Mouse (Mus musculus) liver, embryonic 12.5 days (tissue): ENCODE results near the gene Arpc4. TPM values are rescaled to one million over a fixed set of nuclear protein-coding genes. Genes with fewer than 3 reads are reported as not detected.
"Not testable (repeated sequence)": the region's sequence is repeated elsewhere in the genome, so short reads cannot be mapped to it uniquely, and the experiment has no call there.

Source experiments
- ATAC-seq: fragments of 200-750 bp; cut with Nextera tagmentation; 2 replicates; pipeline ENCODE4 v1.8.0; 2017; ENCODE audit warnings: moderate number of reproducible peaks, mild to moderate bottlenecking, moderate library complexity
- H3K27ac ChIP-seq: fragments of 300-500 bp; sonication (generic); 2 replicates; pipeline ENCODE4 v1.5.1; 2016; ENCODE audit warnings: mild to moderate bottlenecking
- H3K27me3 ChIP-seq: fragments of 300-500 bp; sonication (generic); replicated peaks from 2 replicates; pipeline ENCODE4 v1.6.1; 2016; ENCODE audit warnings: mild to moderate bottlenecking, moderate library complexity
- H3K36me3 ChIP-seq: fragments of 300-500 bp; sonication (generic); 2 replicates; pipeline ENCODE4 v1.6.1; 2016; ENCODE audit warnings: mild to moderate bottlenecking, moderate library complexity
- H3K4me1 ChIP-seq: fragments of 300-500 bp; sonication (generic); 2 replicates; pipeline ENCODE4 v1.6.1; 2016
- H3K4me2 ChIP-seq: fragments of 300-500 bp; sonication (generic); 2 replicates; pipeline ENCODE4 v1.6.1; 2016; ENCODE audit warnings: mild to moderate bottlenecking, moderate library complexity
- H3K4me3 ChIP-seq: fragments of 300-500 bp; sonication (generic); 2 replicates; pipeline ENCODE4 v1.5.1; 2016; ENCODE audit warnings: mild to moderate bottlenecking, moderate library complexity
- H3K9ac ChIP-seq: fragments of 300-500 bp; sonication (generic); 2 replicates; pipeline ENCODE4 v1.6.1; 2016; ENCODE audit warnings: mild to moderate bottlenecking, moderate library complexity
- H3K9me3 ChIP-seq: fragments of 300-500 bp; sonication (generic); replicated peaks from 2 replicates; pipeline ENCODE4 v1.6.1; 2016; ENCODE audit warnings: mild to moderate bottlenecking, moderate library complexity
- WGBS: fragments of 180-500 bp; shearing (Covaris S2); methylation state at CpG from one replicate; pipeline ENCODE4 v1.1.7; 2016; ENCODE audit not compliant: insufficient replicate concordance; 5-methylcytosine and 5-hydroxymethylcytosine counted together
- polyA plus RNA-seq: library from polyadenylated mRNA; unstranded; fragments of >200 nt; fragmentation: Nextera tagmentation; extraction: Ambion mirVana; gene quantifications from 2 replicates; pipeline ENCODE4 v1.2.1, GENCODE M21; 2016

Gene Arpc4
- 275 and 294 TPM in 2 replicates for polyA plus RNA-seq

DNA sequence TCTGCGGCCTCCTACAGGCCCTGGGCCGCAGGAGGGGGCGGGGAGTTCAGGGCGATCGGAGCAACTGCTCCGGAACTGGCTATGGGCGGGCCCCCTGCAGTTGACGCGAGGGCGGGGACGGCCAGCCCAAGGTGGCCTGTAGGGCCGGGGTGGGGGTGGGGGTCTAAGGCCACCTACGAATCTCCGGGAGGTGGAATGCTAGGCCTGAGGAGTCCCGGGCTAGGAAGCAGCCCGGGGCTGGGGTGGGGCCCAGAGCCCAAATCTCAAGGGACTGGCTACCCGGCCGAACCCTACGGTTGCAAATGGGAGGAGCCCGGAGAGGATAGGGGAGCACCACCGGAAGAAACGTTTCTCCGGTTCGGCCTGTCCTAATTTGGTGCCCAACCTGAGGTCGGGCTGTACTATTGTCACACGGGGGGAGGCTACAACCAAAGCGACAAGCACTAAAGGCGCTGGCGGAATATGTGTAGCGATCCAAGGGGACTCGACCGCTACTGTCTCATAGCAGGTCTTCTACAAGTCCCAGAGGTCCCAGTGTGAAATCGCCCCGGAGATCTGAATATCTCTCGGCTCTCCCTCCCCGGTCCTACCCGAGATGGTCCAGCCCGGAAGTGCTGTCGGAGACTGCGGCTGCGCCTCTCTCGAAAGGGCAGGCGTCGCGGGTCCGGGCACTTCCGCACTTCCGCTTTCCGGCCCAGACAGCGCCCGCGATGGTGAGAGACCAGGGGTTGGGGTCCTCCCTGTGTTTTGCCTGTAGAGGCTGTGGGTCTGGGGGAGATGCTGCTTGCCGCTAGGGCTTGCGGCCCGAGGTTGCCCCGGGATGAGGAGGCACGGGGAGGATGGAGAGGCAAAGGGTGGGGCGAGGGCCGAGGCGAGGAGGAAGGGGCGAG is at the start of gene Arpc4, which contains the start of gene Tada3:
Gene Arpc4 (plus strand): TSS at position 620 of the 890 bp plus-strand sequence.
Gene Tada3 (minus strand): TSS at position 388 of the 890 bp plus-strand sequence.
- peak within 1 kb of the TSS; percentile 93 for H3K4me2 ChIP-seq
- peak within 1 kb of the TSS; percentile 93 for H3K9ac ChIP-seq
- H3K4me1 ChIP-seq: peaks cover 71% of the 10 kb centered on the region
- peak within 1 kb of the TSS; percentile 83 for H3K4me3 ChIP-seq
- H3K9me3 ChIP-seq: no peaks in the 10 kb centered on the region
- peak within 1 kb of the TSS; percentile 97 for H3K27ac ChIP-seq
- peaks cover 59% of the 10 kb centered on the region for H3K36me3 ChIP-seq
- under 1% methylated on average over 60 of the region's 61 CpGs for WGBS
- peak; percentile 92 for ATAC-seq
- H3K27me3 ChIP-seq: no peaks in the 10 kb centered on the region

DNA sequence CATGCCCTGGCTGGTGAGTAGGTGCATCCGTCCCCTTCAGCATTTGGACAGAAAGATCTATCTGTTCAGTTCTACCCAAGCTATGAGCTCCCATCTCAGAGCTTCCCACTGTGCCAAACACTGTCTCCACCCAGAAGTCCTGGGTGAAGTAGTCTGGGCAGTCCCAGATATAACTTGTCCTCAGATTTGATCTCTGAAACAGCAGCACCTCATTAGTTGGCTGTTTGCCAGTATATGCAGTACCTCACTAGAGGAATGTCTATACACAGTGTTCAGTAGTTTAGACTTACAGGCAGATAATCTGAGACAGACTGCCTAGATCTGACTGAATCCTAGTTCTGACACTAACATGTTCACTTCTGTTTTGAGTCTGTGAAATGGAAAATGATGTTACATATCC is 48.5 kb upstream of the Arpc4 start:
- no peak overlapping the region for H3K9ac ChIP-seq
- no peak overlapping the region for H3K4me2 ChIP-seq
- H3K36me3 ChIP-seq: peaks cover 55% of the 10 kb centered on the region
- 75% methylated on average over 1 of the region's 1 CpGs for WGBS
- H3K27me3 ChIP-seq: no peaks in the 10 kb centered on the region
- no peak for ATAC-seq
- peaks cover 40% of the 10 kb centered on the region for H3K4me1 ChIP-seq
- H3K9me3 ChIP-seq: no peaks in the 10 kb centered on the region
- no peak overlapping the region for H3K4me3 ChIP-seq
- H3K27ac ChIP-seq: no peak overlapping the region

DNA sequence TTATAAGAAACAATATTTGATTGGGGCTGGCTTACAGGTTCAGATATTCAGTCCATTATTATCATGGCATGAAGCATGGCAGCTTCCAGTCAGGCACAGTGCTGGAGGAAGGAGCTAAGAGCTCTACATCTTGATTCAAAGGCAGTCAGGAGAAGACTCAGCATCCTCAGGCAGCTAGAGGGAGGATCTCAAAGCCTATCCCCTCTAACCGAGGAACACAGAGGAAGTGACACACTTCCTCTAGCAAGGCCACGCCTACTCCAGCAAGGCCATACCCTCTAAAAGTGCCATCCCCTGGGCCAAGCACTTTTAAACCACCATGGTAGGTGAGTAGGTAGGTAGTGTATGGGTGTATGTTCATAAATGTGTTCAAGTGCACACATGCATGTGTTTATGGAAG is 47.4 kb upstream of the Arpc4 start:
- WGBS: 19% methylated on average over 2 of the region's 2 CpGs
- H3K9ac ChIP-seq: no peak overlapping the region
- no peak for ATAC-seq
- no peaks in the 10 kb centered on the region for H3K9me3 ChIP-seq
- peaks cover 34% of the 10 kb centered on the region for H3K4me1 ChIP-seq
- no peaks in the 10 kb centered on the region for H3K27me3 ChIP-seq
- H3K4me3 ChIP-seq: no peak overlapping the region
- no peak overlapping the region for H3K27ac ChIP-seq
- peaks cover 55% of the 10 kb centered on the region for H3K36me3 ChIP-seq
- H3K4me2 ChIP-seq: no peak overlapping the region

DNA sequence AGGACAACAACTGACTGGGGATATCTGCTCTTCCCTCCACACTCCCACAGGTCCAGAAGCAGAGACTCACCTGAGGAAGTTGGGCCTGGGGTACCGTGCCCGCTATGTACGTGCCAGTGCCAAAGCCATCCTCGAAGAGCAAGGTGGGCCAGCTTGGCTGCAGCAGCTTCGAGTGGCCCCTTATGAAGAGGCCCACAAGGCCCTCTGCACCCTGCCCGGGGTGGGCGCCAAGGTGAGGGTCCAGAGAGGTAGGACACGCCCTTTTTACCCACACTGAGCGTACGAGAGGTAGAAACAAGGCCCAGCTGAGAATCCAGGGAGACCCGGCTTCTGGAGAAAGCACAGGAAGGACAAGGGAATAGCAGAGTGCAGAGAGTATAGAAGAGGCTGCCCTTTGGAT is 46.2 kb upstream of the Arpc4 start:
- WGBS: 85% methylated on average over 11 of the region's 11 CpGs
- Histone ChIP-seq H3K36me3 (peaks cover 64% of the 10 kb centered on the region), H3K27me3 (no peaks in the 10 kb centered on the region)

DNA sequence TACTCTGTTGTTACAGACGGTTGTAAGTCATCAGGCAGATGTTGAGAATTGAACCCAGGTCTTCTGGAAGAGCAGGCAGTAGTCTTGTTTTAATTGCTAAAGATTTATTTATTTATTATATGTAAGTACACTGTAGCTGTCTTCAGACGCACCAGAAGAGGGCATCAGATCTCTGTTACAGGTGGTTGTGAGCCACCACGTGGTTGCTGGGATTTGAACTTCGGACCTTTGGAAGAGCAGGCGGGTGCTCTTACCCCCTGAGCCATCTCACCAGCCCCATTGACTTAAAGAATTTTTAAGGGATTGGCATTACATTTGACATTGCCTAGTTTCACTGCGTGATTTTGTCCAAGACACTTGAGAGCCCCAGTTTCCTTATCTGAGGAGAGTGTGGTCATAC is 45.2 kb upstream of the Arpc4 start:
- Histone ChIP-seq H3K36me3 (peaks cover 65% of the 10 kb centered on the region), H3K4me1 (peaks cover 32% of the 10 kb centered on the region)
- not testable (repeated sequence) for H3K4me3 ChIP-seq, H3K27me3 ChIP-seq, ATAC-seq, H3K9ac ChIP-seq, H3K9me3 ChIP-seq, H3K27ac ChIP-seq, H3K4me2 ChIP-seq
- 65% methylated on average over 6 of the region's 6 CpGs for WGBS

More for the DNA sequence above, 46.2 kb upstream of the Arpc4 start:
- no peak overlapping the region for H3K4me2 ChIP-seq
- H3K9ac ChIP-seq: no peak overlapping the region
- H3K4me3 ChIP-seq: no peak overlapping the region
- H3K4me1 ChIP-seq: peaks cover 31% of the 10 kb centered on the region
- ATAC-seq: no peak
- H3K27ac ChIP-seq: no peak overlapping the region
- H3K9me3 ChIP-seq: no peaks in the 10 kb centered on the region

DNA sequence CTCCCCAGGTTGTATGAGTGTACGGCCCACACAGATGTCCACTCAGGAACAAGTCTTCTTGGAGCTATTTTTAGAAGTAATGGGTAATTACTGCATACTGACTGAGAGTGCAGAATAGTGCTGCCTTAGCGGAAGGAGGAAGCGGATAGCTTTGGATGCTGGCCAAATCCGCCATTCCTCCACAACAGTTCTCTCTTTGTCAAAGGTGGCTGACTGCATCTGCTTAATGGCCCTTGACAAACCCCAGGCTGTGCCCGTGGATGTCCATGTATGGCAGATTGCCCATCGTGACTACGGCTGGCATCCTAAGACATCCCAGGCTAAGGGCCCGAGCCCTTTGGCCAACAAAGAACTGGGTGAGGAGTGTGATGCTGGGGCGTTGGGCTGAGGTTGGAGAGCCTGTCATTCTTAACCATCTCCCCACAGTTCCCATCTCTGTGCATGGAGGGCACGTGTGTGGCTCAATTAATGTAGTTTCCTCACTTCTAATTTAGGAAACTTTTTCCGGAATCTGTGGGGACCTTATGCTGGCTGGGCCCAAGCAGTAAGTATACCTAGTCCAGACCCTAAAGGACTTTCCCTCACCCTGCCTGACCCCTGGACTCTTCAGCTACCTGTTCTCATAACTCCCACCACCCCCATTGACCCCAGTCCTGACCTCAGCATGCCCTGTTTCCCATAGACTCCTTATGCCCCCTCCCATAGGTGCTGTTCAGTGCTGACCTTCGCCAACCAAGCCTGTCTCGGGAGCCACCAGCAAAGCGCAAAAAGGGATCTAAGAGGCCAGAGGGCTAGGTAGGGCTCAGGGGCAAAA is 44.6 kb upstream of the Arpc4 start:
- peaks cover 70% of the 10 kb centered on the region for H3K36me3 ChIP-seq

DNA sequence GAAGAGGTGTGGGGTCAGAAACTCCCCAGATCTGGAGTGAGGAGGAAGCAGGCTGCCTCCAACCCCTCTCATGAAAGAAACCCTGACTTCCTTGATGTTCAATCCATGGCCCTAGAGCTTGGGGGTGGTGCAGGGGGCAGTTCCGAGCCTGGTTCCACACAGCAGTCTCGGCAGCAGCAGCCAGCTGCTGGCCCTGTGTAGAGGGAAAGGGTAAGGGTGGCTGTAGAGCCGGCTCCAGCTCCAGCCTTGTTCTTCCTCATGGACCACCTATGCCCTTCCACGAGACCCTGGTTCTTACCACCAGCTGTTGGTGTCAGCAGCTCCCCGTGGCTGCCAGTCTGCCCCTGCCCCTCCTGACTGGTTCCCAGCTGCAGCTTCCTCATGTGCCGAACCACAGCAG is 43.7 kb upstream of the Arpc4 start:
- H3K9me3 ChIP-seq: no peaks in the 10 kb centered on the region
- no peak overlapping the region for H3K4me2 ChIP-seq
- no peak overlapping the region for H3K27ac ChIP-seq
- H3K9ac ChIP-seq: no peak overlapping the region
- H3K27me3 ChIP-seq: no peaks in the 10 kb centered on the region
- ATAC-seq: no peak
- peaks cover 17% of the 10 kb centered on the region for H3K4me1 ChIP-seq
- 79% methylated on average over 6 of the region's 6 CpGs for WGBS
- H3K4me3 ChIP-seq: no peak overlapping the region
- H3K36me3 ChIP-seq: peaks cover 71% of the 10 kb centered on the region

More for the DNA sequence above, 44.6 kb upstream of the Arpc4 start:
- WGBS: 87% methylated on average over 14 of the region's 14 CpGs
- H3K9ac ChIP-seq: no peak overlapping the region
- no peak overlapping the region for H3K4me2 ChIP-seq
- no peak overlapping the region for H3K4me3 ChIP-seq
- ATAC-seq: no peak
- peaks cover 25% of the 10 kb centered on the region for H3K4me1 ChIP-seq
- no peaks in the 10 kb centered on the region for H3K9me3 ChIP-seq
- no peak overlapping the region for H3K27ac ChIP-seq
- no peaks in the 10 kb centered on the region for H3K27me3 ChIP-seq

DNA sequence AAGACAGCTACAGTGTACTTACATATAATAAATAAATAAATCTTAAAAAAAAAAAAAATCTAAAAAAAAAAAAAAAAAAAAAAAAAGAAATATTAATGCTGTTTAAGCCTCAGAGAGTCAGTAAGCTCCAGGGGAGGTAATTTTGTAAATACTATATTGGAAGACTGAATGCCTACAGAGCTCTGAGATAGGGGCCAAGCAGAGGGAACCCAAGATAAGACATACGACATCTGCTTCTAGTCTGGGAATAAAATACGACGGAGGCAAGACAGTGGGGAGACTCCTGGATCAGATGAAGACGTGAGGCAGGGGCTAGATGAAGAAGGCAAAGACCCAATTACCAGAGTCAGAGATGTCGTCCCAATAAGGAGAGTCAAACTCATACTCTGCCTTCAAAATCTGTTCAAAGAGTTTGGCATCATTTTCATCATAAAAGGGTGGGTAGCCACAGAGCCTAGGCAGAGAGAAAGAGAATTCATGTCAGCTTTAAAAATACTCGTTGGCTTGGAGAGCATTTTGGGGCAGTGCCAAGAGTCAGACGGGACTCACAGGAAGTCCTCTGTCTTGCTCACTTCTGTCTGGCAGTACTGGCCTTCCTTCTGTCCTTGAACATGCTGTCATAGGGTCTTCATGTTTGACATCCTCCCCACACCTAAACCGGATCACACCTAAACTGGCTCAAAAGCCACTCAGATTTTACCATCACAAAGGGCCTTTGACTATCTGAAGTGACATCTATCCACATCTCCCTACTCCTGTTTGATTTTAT is 40.9 kb upstream of the Arpc4 start:
- H3K9me3 ChIP-seq: no peaks in the 10 kb centered on the region
- WGBS: 40% methylated on average over 8 of the region's 8 CpGs
- peak; percentile 53 for ATAC-seq
- peak overlapping the region; percentile 14; the same call in 1 of the 2 replicates for H3K4me2 ChIP-seq
- no peak overlapping the region for H3K9ac ChIP-seq
- no peak overlapping the region for H3K4me3 ChIP-seq
- H3K27ac ChIP-seq: no peak overlapping the region
- H3K27me3 ChIP-seq: no peaks in the 10 kb centered on the region
- H3K36me3 ChIP-seq: peaks cover 67% of the 10 kb centered on the region
- peaks cover 33% of the 10 kb centered on the region for H3K4me1 ChIP-seq

DNA sequence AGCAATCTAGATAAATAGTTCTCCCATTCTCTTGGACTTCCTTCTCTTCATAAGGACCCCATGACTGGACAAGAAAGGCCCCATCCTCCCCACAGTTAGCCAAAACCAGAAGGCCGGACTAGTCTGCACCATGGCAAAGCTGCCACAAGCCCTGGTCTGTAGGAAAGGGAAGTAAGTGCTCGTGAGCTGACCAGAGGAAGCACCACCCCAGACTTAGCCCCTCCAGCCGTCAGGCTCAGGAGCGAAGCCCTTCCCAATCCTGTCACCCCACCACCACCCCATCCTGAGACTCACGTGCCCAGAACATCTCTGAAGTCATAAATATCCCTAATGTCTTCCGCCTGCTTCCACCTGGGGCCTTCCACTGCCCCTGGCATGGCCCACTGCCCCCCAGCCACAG is 36.3 kb upstream of the Arpc4 start:
- peak overlapping the region; percentile 4; the same call in 1 of the 2 replicates for H3K4me2 ChIP-seq
- peaks cover 24% of the 10 kb centered on the region for H3K36me3 ChIP-seq
- H3K9ac ChIP-seq: no peak overlapping the region
- H3K9me3 ChIP-seq: no peaks in the 10 kb centered on the region
- H3K27ac ChIP-seq: peak overlapping the region; percentile 6; the same call in 1 of the 2 replicates
- no peak overlapping the region for H3K4me3 ChIP-seq
- H3K27me3 ChIP-seq: no peaks in the 10 kb centered on the region
- no peak for ATAC-seq
- WGBS: 45% methylated on average over 6 of the region's 6 CpGs
- H3K4me1 ChIP-seq: peaks cover 56% of the 10 kb centered on the region

DNA sequence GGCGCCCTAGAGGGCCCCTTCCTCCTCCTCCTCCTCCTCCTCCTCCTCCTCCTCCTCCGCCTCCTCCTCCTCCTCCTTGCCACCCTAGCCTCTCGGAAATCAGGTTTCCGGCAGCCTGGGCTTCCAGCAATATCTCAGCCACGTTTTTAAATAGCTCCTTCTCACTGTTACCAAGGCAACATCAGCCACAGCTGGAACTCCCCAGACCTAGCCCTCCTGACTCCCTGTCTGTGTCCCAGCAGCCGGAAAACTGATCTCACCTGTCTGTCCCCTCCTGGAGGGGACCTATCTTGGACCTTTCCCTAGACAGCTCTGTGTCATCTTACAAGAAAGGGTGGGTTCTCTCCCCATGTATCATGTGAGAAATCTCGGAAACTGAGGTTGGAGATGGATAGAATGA is 35.6 kb upstream of the Arpc4 start:
- Histone ChIP-seq H3K27me3 (no peaks in the 10 kb centered on the region), H3K9ac (no peak overlapping the region), H3K9me3 (no peaks in the 10 kb centered on the region), H3K36me3 (peaks cover 24% of the 10 kb centered on the region), H3K4me1 (peaks cover 51% of the 10 kb centered on the region), H3K4me2 (peak overlapping the region; percentile 74), H3K27ac (no peak overlapping the region), H3K4me3 (no peak overlapping the region)
- 33% methylated on average over 4 of the region's 7 CpGs for WGBS
- ATAC-seq: no peak
